Mouse (Mus musculus): ENCODE data around the gene Pde6d. TPM values are rescaled to one million over a fixed set of nuclear protein-coding genes. Genes with fewer than 3 reads are reported as not detected.

Pde6d gene
- polyA plus RNA-seq, 2 experiments: 63.0 to 63.2 TPM

DNA sequence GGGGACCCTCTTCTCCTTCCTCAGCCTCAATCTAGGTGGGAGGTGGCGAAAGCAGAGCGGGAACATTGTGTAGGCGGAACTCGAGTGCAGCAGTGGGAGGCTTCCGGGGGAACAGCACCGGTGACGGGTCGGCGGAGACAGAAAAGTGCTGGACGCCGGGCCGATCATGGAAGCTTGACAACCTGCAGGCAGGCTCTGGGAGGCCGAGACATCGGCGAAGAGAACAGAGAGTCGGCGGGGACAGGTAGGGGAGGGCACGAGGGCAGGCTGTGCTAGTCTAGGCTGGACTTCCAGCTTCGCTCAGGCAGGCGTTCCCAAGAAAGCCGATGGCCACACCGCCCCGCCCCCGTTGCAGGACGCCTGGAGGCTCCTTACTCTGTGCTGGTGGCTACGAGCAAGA is 4.6 kb upstream of the Pde6d start:
- H3K4me1 ChIP-seq (ENCODE audit: control insufficient read depth, insufficient read depth, low read length): peaks cover 10% of the 10 kb centered on the region; the same call in 1 of the 2 replicates
- peak; percentile 70 for DNase-seq (ENCODE audit: low spot score)
- peak overlapping the region; percentile 78 for H3K9ac ChIP-seq (ENCODE audit: low read depth, low read length, severe bottlenecking)
- TF ChIP-seq POLR2A (IDR thresholded peaks at IDR 0.05; ENCODE audit: borderline replicate concordance, extremely low read depth, insufficient read depth, insufficient read length): 0 out of 2 replicates have a peak, but pooled peaks have one; percentile 24
- H3K4me2 ChIP-seq (replicated peaks; ENCODE audit: low read depth, low read length, severe bottlenecking): peak overlapping the region; percentile 65
- peak overlapping the region; percentile 84 for H3K4me3 ChIP-seq (replicated peaks; ENCODE audit: low read length)
- H3K9me3 ChIP-seq (ENCODE audit: control insufficient read depth, low read length): no peaks in the 10 kb centered on the region
- under 1% methylated on average over 19 of the region's 26 CpGs for WGBS
- ATAC-seq (ENCODE audit: low FRiP score, low read depth): no peak; the same call in 1 of the 2 replicates
- H3K36me3 ChIP-seq (ENCODE audit: control insufficient read depth, insufficient read depth, low read length): peaks cover 11% of the 10 kb centered on the region
- H3K27ac ChIP-seq (replicated peaks; ENCODE audit: low read depth, low read length): no peak overlapping the region
- H3K27me3 ChIP-seq (ENCODE audit: control insufficient read depth, insufficient read depth, low read length): no peaks in the 10 kb centered on the region

DNA sequence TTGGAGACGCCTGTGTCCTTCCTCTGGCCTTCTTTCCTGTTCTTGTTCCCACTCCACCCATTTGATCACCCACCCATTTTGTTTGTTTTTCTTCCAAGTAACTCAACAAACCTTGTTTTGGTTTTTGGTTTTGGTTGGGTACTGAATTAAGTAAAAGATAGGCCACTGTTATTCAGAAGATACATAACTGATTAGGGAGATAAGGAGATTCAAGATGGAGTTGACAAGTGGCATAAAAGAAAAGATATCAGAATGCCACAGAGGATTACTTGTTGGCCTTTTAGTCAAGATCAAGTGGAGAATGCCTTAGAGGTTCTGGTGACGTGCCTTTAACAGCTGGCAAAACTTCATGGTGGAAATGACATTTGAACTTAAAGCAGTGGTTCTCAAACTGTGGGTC is 1.3 kb upstream of the Pde6d start:
- H3K4me1 ChIP-seq (ENCODE audit: control insufficient read depth, insufficient read depth, low read length): peaks cover 10% of the 10 kb centered on the region; the same call in 1 of the 2 replicates
- TF ChIP-seq POLR2A (IDR thresholded peaks at IDR 0.05; ENCODE audit: borderline replicate concordance, extremely low read depth, insufficient read depth, insufficient read length): no peak
- DNase-seq (ENCODE audit: low spot score) (no peak), ATAC-seq (ENCODE audit: low FRiP score, low read depth) (no peak)
- H3K27me3 ChIP-seq (ENCODE audit: control insufficient read depth, insufficient read depth, low read length): no peaks in the 10 kb centered on the region
- H3K9me3 ChIP-seq (ENCODE audit: control insufficient read depth, low read length): no peaks in the 10 kb centered on the region
- H3K4me2 ChIP-seq (replicated peaks; ENCODE audit: low read depth, low read length, severe bottlenecking): peak overlapping the region; percentile 63; the same call in 1 of the 2 replicates
- WGBS: 82% methylated on average over 2 of the region's 2 CpGs
- H3K36me3 ChIP-seq (ENCODE audit: control insufficient read depth, insufficient read depth, low read length): 0 out of 2 replicates have a peak, but pooled peaks cover 3% of the 10 kb centered on the region
- H3K9ac ChIP-seq (ENCODE audit: low read depth, low read length, severe bottlenecking): no peak overlapping the region
- H3K4me3 ChIP-seq (replicated peaks; ENCODE audit: low read length): no peak overlapping the region
- no peak overlapping the region for H3K27ac ChIP-seq (replicated peaks; ENCODE audit: low read depth, low read length)

DNA sequence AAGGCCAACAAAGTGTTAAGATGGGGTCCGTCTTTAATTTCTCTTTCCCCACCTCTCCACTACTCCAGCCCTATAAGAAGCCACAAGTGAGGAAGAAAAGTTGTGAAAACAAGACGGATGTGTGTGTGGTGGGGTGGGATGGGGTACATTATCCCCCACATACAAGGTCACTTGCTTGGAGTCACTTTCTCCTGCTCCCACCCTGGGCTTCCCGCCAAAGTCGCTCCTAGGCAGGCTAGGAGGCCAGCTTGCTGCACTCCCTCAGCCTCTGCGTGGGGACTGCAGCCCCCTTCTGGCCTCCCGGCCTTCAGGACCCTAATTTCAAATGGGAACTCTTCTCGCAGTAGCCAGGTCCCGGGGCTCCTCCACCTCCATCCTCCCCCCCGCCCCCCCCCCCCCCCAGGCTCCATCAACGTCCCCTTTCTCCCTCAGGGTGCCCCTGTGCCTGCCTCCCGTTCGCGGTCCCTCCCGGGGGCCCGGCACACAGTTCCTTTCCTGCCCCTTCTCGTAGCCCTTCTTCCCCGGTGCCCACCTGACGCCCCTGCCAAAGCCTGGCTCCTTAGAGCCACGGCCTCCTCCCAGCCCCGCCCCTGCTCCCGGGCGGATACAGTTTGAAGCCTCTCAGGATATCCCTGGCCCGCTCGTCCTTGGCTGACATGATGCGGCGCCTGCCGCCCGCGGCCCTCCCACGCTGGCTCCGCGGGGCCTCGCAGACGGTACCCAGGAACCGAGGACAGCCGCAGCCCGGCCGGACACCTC is 558 bp downstream of the Pde6d start:
- no peaks in the 10 kb centered on the region for H3K27me3 ChIP-seq (ENCODE audit: control insufficient read depth, insufficient read depth, low read length)
- H3K36me3 ChIP-seq (ENCODE audit: control insufficient read depth, insufficient read depth, low read length): 0 out of 2 replicates have a peak, but pooled peaks cover 3% of the 10 kb centered on the region
- H3K4me1 ChIP-seq (ENCODE audit: control insufficient read depth, insufficient read depth, low read length): 0 out of 2 replicates have a peak, but pooled peaks cover 6% of the 10 kb centered on the region
- no peak for DNase-seq (ENCODE audit: low spot score)
- H3K9me3 ChIP-seq (ENCODE audit: control insufficient read depth, low read length): no peaks in the 10 kb centered on the region
- H3K9ac ChIP-seq (ENCODE audit: low read depth, low read length, severe bottlenecking): peak overlapping the region; percentile 87
- peak; percentile 75 for ATAC-seq (ENCODE audit: low FRiP score, low read depth)
- H3K4me2 ChIP-seq (replicated peaks; ENCODE audit: low read depth, low read length, severe bottlenecking): peak overlapping the region; percentile 62
- WGBS: 2% methylated on average over 36 of the region's 38 CpGs
- H3K4me3 ChIP-seq (replicated peaks; ENCODE audit: low read length): peak overlapping the region; percentile 92
- peak overlapping the region; percentile 67 for H3K27ac ChIP-seq (replicated peaks; ENCODE audit: low read depth, low read length)
- TF ChIP-seq POLR2A (IDR thresholded peaks at IDR 0.05; ENCODE audit: borderline replicate concordance, extremely low read depth, insufficient read depth, insufficient read length): 0 out of 2 replicates have a peak, but pooled peaks have one; percentile 49

DNA sequence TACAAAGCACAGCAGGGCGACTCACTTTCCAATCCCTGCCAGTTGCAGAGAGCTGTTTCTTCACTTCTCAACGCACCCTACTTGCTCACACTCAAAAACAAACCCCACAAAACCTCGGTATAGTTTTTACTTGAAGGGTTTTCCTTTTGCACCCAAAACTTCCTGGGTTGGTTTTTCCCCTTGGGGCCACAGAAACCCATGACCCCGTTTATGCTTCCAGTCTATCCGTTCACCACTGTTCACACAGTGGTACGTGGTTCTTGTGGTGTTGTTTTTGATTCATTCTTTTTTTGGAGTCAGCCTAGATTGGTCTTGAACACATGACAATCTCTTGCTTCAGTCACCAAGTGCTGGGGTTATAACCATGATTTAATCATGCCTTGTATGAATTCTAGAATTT is 2.0 kb downstream of the Pde6d start:
- no peaks in the 10 kb centered on the region for H3K27me3 ChIP-seq (ENCODE audit: control insufficient read depth, insufficient read depth, low read length)
- H3K36me3 ChIP-seq (ENCODE audit: control insufficient read depth, insufficient read depth, low read length): 0 out of 2 replicates have a peak, but pooled peaks cover 3% of the 10 kb centered on the region
- ATAC-seq (ENCODE audit: low FRiP score, low read depth): no peak
- 0 out of 2 replicates have a peak, but pooled peaks cover 6% of the 10 kb centered on the region for H3K4me1 ChIP-seq (ENCODE audit: control insufficient read depth, insufficient read depth, low read length)
- H3K27ac ChIP-seq (replicated peaks; ENCODE audit: low read depth, low read length): no peak overlapping the region
- no peak overlapping the region for H3K9ac ChIP-seq (ENCODE audit: low read depth, low read length, severe bottlenecking)
- DNase-seq (ENCODE audit: low spot score): no peak
- H3K4me3 ChIP-seq (replicated peaks; ENCODE audit: low read length): no peak overlapping the region
- 85% methylated on average over 6 of the region's 6 CpGs for WGBS
- no peak for TF ChIP-seq POLR2A (IDR thresholded peaks at IDR 0.05; ENCODE audit: borderline replicate concordance, extremely low read depth, insufficient read depth, insufficient read length)
- no peak overlapping the region for H3K4me2 ChIP-seq (replicated peaks; ENCODE audit: low read depth, low read length, severe bottlenecking)
- no peaks in the 10 kb centered on the region for H3K9me3 ChIP-seq (ENCODE audit: control insufficient read depth, low read length)

DNA sequence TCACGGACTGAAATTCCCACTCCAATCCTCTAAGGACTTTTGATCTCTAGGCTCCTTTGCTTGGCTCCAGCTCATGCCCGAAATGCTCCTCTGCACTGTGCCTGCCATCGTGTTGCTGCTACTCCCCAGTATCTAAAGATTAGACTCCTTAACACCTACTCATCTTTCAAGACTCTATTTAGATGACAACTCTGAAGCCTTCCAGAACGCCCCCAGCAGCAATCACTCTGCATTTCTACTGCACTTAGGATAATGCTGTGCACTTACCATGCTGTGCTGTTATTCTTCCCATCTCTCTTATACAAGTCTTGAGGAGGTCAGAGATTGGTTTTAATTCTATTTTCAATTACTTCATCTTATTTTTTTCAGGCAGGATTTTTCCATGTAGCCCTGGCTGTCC is 10.5 kb downstream of the Pde6d start:
- no peaks in the 10 kb centered on the region for H3K9me3 ChIP-seq (ENCODE audit: control insufficient read depth, low read length)
- no peaks in the 10 kb centered on the region for H3K27me3 ChIP-seq (ENCODE audit: control insufficient read depth, insufficient read depth, low read length)
- H3K4me1 ChIP-seq (ENCODE audit: control insufficient read depth, insufficient read depth, low read length): no peaks in the 10 kb centered on the region
- 81% methylated on average over 4 of the region's 4 CpGs for WGBS
- no peak overlapping the region for H3K27ac ChIP-seq (replicated peaks; ENCODE audit: low read depth, low read length)
- no peaks in the 10 kb centered on the region for H3K36me3 ChIP-seq (ENCODE audit: control insufficient read depth, insufficient read depth, low read length)
- no peak for DNase-seq (ENCODE audit: low spot score)
- no peak overlapping the region for H3K4me3 ChIP-seq (replicated peaks; ENCODE audit: low read length)
- no peak for TF ChIP-seq POLR2A (IDR thresholded peaks at IDR 0.05; ENCODE audit: borderline replicate concordance, extremely low read depth, insufficient read depth, insufficient read length)
- no peak overlapping the region for H3K9ac ChIP-seq (ENCODE audit: low read depth, low read length, severe bottlenecking)
- no peak overlapping the region for H3K4me2 ChIP-seq (replicated peaks; ENCODE audit: low read depth, low read length, severe bottlenecking)
- no peak for ATAC-seq (ENCODE audit: low FRiP score, low read depth)

All from limb, embryonic 14.5 days (tissue).